Mouse (Mus musculus) MEL (cell line): ENCODE measurements around the gene Cgnl1. TPM values are rescaled to one million over a fixed set of nuclear protein-coding genes. Genes with fewer than 3 reads are reported as not detected.

ENCODE experiments used
- DNase-seq: peaks from one replicate; pipeline ENCODE4 v3.0.0; 2011; ENCODE audit warnings: low read depth, low spot score
- H3K27ac ChIP-seq: 2 replicates; pipeline ENCODE4 v1.5.1; 2012; ENCODE audit warnings: low read depth, mild to moderate bottlenecking, control low read depth, low read length, moderate library complexity; ENCODE audit not compliant: control insufficient read depth
- H3K27me3 ChIP-seq, 2 experiments: fragments of 150-350 bp in 1 of 2; sonication (generic) in 1 of 2; 2 replicates each; pipeline ENCODE4 v1.6.1; 2012; ENCODE audit warnings: low read length in 2 of 2, mild to moderate bottlenecking in 2 of 2, improper control_type of control experiment in 1 of 2, moderate library complexity in 1 of 2; ENCODE audit not compliant: insufficient read depth in 2 of 2, control insufficient read depth in 1 of 2
- H3K36me3 ChIP-seq, 2 experiments: 2 replicates each; pipeline ENCODE4 v1.6.1; 2012 to 2014; ENCODE audit warnings: low read length in 2 of 2, improper control_type of control experiment in 1 of 2, inconsistent platforms in 1 of 2, mild to moderate bottlenecking in 1 of 2; ENCODE audit not compliant: insufficient read depth in 2 of 2, control insufficient read depth in 1 of 2
- H3K4me1 ChIP-seq, 2 experiments: fragments of 150-350 bp in 1 of 2; sonication (generic) in 1 of 2; 2 replicates each; pipeline ENCODE4 v1.6.1; 2012; ENCODE audit warnings: low read length in 2 of 2, improper control_type of control experiment in 1 of 2, mild to moderate bottlenecking in 1 of 2; ENCODE audit not compliant: insufficient read depth in 2 of 2, control insufficient read depth in 1 of 2
- H3K4me3 ChIP-seq, 2 experiments: fragments of 150-350 bp in 1 of 2; sonication (generic) in 1 of 2; 2 replicates each; pipeline ENCODE4 v1.5.1; 2012; ENCODE audit warnings: low read depth in 2 of 2, low read length in 2 of 2, mild to moderate bottlenecking in 2 of 2, moderate library complexity in 2 of 2, control low read depth in 1 of 2, improper control_type of control experiment in 1 of 2; ENCODE audit not compliant: control insufficient read depth in 1 of 2, insufficient read depth in 1 of 2
- H3K79me2 ChIP-seq: 2 replicates; pipeline ENCODE4 v1.6.1; 2012; ENCODE audit warnings: mild to moderate bottlenecking, low read length, moderate library complexity; ENCODE audit not compliant: control insufficient read depth, poor library complexity, insufficient read depth
- H3K9ac ChIP-seq: 2 replicates; pipeline ENCODE4 v1.6.1; 2012; ENCODE audit warnings: low read depth, mild to moderate bottlenecking, control low read depth, low read length, moderate library complexity; ENCODE audit not compliant: control insufficient read depth, poor library complexity, severe bottlenecking
- H3K9me3 ChIP-seq: fragments of 150-350 bp; sonication (generic); replicated peaks from 2 replicates; pipeline ENCODE4 v1.6.1; 2012; ENCODE audit warnings: mild to moderate bottlenecking, low read length, improper control_type of control experiment, moderate library complexity; ENCODE audit not compliant: insufficient read depth
- BHLHE40 ChIP-seq: IDR thresholded peaks from 2 replicates; pipeline ENCODE4 v1.6.1; 2012; ENCODE audit warnings: low read depth, mild to moderate bottlenecking, inconsistent platforms, low read length, improper control_type of control experiment, borderline replicate concordance
- CHD1 ChIP-seq: IDR thresholded peaks from 2 replicates; pipeline ENCODE4 v1.6.1; 2012; ENCODE audit warnings: low read depth, mild to moderate bottlenecking, inconsistent platforms, low read length, improper control_type of control experiment
- CHD2 ChIP-seq: IDR thresholded peaks from 2 replicates; pipeline ENCODE4 v1.6.1; 2011; ENCODE audit warnings: low read length, improper control_type of control experiment
- CTCF ChIP-seq, 3 experiments: IDR thresholded peaks in 2 of 3; conservative IDR thresholded peaks in 1 of 3; 2 replicates each; pipeline ENCODE4 v1.5.1; 2011 to 2012; ENCODE audit warnings: low read length in 3 of 3, low read depth in 2 of 3, mild to moderate bottlenecking in 2 of 3, improper control_type of control experiment in 1 of 3, inconsistent platforms in 1 of 3, mixed read lengths in 1 of 3, moderate library complexity in 1 of 3; ENCODE audit not compliant: control insufficient read depth in 1 of 3, insufficient read depth in 1 of 3, poor library complexity in 1 of 3, severe bottlenecking in 1 of 3
- E2F4 ChIP-seq: IDR thresholded peaks from 2 replicates; pipeline ENCODE4 v1.6.1; 2011; ENCODE audit warnings: low read depth, low read length, improper control_type of control experiment, borderline replicate concordance
- EP300 ChIP-seq, 2 experiments: IDR thresholded peaks; 2 replicates each; pipeline ENCODE4 v1.6.1; 2011; ENCODE audit warnings: improper control_type of control experiment in 2 of 2, low read length in 2 of 2, low read depth in 1 of 2, mild to moderate bottlenecking in 1 of 2
- ETS1 ChIP-seq: IDR thresholded peaks from 2 replicates; pipeline ENCODE4 v1.6.1; 2012; ENCODE audit warnings: low read depth, mild to moderate bottlenecking, inconsistent platforms, low read length, improper control_type of control experiment, moderate library complexity
- GABPA ChIP-seq: IDR thresholded peaks from 2 replicates; pipeline ENCODE4 v1.6.1; 2012; ENCODE audit warnings: low read depth, mild to moderate bottlenecking, inconsistent platforms, low read length, improper control_type of control experiment, moderate library complexity
- KAT2A ChIP-seq: conservative IDR thresholded peaks from 2 replicates; pipeline ENCODE4 v1.6.1; 2012; ENCODE audit warnings: low read depth, low read length, improper control_type of control experiment, inconsistent platforms
- MAFK ChIP-seq: IDR thresholded peaks from 2 replicates; pipeline ENCODE4 v1.6.1; 2011; ENCODE audit warnings: low read depth, mild to moderate bottlenecking, low read length, improper control_type of control experiment, borderline replicate concordance
- MAZ ChIP-seq: IDR thresholded peaks from 2 replicates; pipeline ENCODE4 v1.6.1; 2012; ENCODE audit warnings: low read depth, mild to moderate bottlenecking, inconsistent platforms, low read length, improper control_type of control experiment
- MYB ChIP-seq: IDR thresholded peaks from 2 replicates; pipeline ENCODE4 v1.6.1; 2011; ENCODE audit warnings: mild to moderate bottlenecking, low read depth, low read length, improper control_type of control experiment
- MYC ChIP-seq: IDR thresholded peaks from 2 replicates; pipeline ENCODE4 v1.6.1; 2011; ENCODE audit warnings: low read depth, mild to moderate bottlenecking, low read length, improper control_type of control experiment, moderate library complexity
- NELFE ChIP-seq: IDR thresholded peaks from 2 replicates; pipeline ENCODE4 v1.6.1; 2011; ENCODE audit warnings: low read depth, low read length, improper control_type of control experiment
- NRF1 ChIP-seq: IDR thresholded peaks from 2 replicates; pipeline ENCODE4 v1.6.1; 2014; ENCODE audit warnings: low read depth, mild to moderate bottlenecking, inconsistent platforms, low read length, improper control_type of control experiment, moderate library complexity; ENCODE audit not compliant: poor library complexity, insufficient read depth, severe bottlenecking
- POLR2A ChIP-seq, 2 experiments: IDR thresholded peaks; 2 replicates each; pipeline ENCODE4 v1.6.1; 2011 to 2012; ENCODE audit warnings: low read length in 2 of 2, mild to moderate bottlenecking in 2 of 2, control low read depth in 1 of 2, improper control_type of control experiment in 1 of 2, low read depth in 1 of 2, moderate library complexity in 1 of 2; ENCODE audit not compliant: control insufficient read depth in 1 of 2, insufficient read depth in 1 of 2, poor library complexity in 1 of 2
- POLR2AphosphoS2 ChIP-seq: IDR thresholded peaks from 2 replicates; pipeline ENCODE4 v1.6.1; 2011; ENCODE audit warnings: low read length, improper control_type of control experiment
- RAD21 ChIP-seq: IDR thresholded peaks from 2 replicates; pipeline ENCODE4 v1.6.1; 2011; ENCODE audit warnings: mild to moderate bottlenecking, low read depth, low read length, improper control_type of control experiment
- RCOR1 ChIP-seq: IDR thresholded peaks from 2 replicates; pipeline ENCODE4 v1.6.1; 2012; ENCODE audit warnings: low read depth, mild to moderate bottlenecking, inconsistent platforms, low read length, improper control_type of control experiment
- SIN3A ChIP-seq: IDR thresholded peaks from 2 replicates; pipeline ENCODE4 v1.6.1; 2012; ENCODE audit warnings: low read length, improper control_type of control experiment, inconsistent platforms
- SMC3 ChIP-seq: IDR thresholded peaks from 2 replicates; pipeline ENCODE4 v1.6.1; 2011; ENCODE audit warnings: low read depth, low read length, improper control_type of control experiment
- TCF12 ChIP-seq: IDR thresholded peaks from 2 replicates; pipeline ENCODE4 v1.6.1; 2014; ENCODE audit warnings: low read depth, mild to moderate bottlenecking, inconsistent platforms, low read length, improper control_type of control experiment, moderate library complexity
- UBTF ChIP-seq: IDR thresholded peaks from 2 replicates; pipeline ENCODE4 v1.6.1; 2012; ENCODE audit warnings: low read depth, mild to moderate bottlenecking, inconsistent platforms, low read length, improper control_type of control experiment, moderate library complexity, borderline replicate concordance; ENCODE audit not compliant: insufficient read depth
- USF1 ChIP-seq: IDR thresholded peaks from 2 replicates; pipeline ENCODE4 v1.6.1; 2014; ENCODE audit warnings: low read depth, mild to moderate bottlenecking, inconsistent platforms, low read length, improper control_type of control experiment, moderate library complexity
- USF2 ChIP-seq, 2 experiments: IDR thresholded peaks; 2 replicates each; pipeline ENCODE4 v1.6.1; 2011 to 2012; ENCODE audit warnings: improper control_type of control experiment in 2 of 2, low read length in 2 of 2, borderline replicate concordance in 1 of 2, inconsistent platforms in 1 of 2, low read depth in 1 of 2, mild to moderate bottlenecking in 1 of 2; ENCODE audit not compliant: insufficient read depth in 1 of 2
- ZC3H11A ChIP-seq: IDR thresholded peaks from 2 replicates; pipeline ENCODE4 v1.6.1; 2012; ENCODE audit warnings: low read depth, mild to moderate bottlenecking, inconsistent platforms, low read length, improper control_type of control experiment
- ZKSCAN1 ChIP-seq: IDR thresholded peaks from 2 replicates; pipeline ENCODE4 v1.6.1; 2012; ENCODE audit warnings: low read depth, mild to moderate bottlenecking, inconsistent platforms, low read length, improper control_type of control experiment, moderate library complexity
- ZMIZ1 ChIP-seq: IDR thresholded peaks from 2 replicates; pipeline ENCODE4 v1.6.1; 2012; ENCODE audit warnings: low read depth, mild to moderate bottlenecking, inconsistent platforms, low read length, improper control_type of control experiment, moderate library complexity
- ZNF384 ChIP-seq: IDR thresholded peaks from 2 replicates; pipeline ENCODE4 v1.6.1; 2012; ENCODE audit warnings: low read depth, mild to moderate bottlenecking, inconsistent platforms, low read length, improper control_type of control experiment
- polyA plus RNA-seq, 2 experiments: library from polyadenylated mRNA; stranded (reverse) in 1 of 2; unstranded in 1 of 2; fragments of >175 nt in 1 of 2; fragments of >200 nt in 1 of 2; gene quantifications; 2 replicates each; pipeline versions ENCODE4 v1.2.1 to v1.2.4; 2012; ENCODE audit warnings: low replicate concordance in 2 of 2, low read depth in 1 of 2; ENCODE audit not compliant: insufficient read length in 2 of 2, insufficient read depth in 1 of 2, missing spikeins in 1 of 2
- total RNA-seq: library from RNA; depleted of rRNA; stranded (reverse); fragments of 300-350 nt; gene quantifications from 2 replicates; pipeline ENCODE4 v1.2.3, GENCODE M21; 2012

Cgnl1 gene
- total and polyA plus RNA-seq, 3 experiments = 0.19 to 0.70 TPM; not detected in 1

DNA sequence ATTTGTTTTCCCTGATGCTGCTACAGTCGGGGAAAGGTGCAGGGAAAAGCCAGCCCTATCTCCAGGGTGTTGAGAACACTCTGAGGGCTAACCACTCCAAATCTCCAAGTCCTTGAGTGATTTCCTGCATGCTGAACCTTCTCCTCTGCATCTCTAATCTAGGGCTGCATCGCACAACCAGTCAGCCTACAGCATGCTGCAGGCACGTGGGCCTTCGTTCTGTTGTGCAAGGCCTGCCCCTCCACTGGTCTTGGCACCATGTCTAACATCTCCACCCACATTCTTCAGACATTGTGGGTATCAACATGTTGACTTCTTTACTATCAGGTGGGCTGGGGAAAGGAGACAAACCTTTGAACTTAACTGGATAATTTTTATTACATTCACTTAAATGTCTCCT is 44.2 kb downstream of the Cgnl1 start:
- no peaks in the 10 kb centered on the region for H3K4me1 ChIP-seq
- H3K27me3 ChIP-seq = peaks cover 7 to 17% of the 10 kb centered on the region in 2 experiments
- H3K9ac ChIP-seq = no peak overlapping the region
- no peaks in the 10 kb centered on the region for H3K36me3 ChIP-seq
- no peaks in the 10 kb centered on the region for H3K79me2 ChIP-seq
- no peak overlapping the region for H3K4me3 ChIP-seq
- H3K9me3 ChIP-seq = no peaks in the 10 kb centered on the region
- DNase-seq = no peak
- TF ChIP-seq POLR2A (IDR thresholded peaks at IDR 0.05; ENCODE audit: control insufficient read depth in 1 of 2, insufficient read depth in 1 of 2, low read depth in 1 of 2, low read length in 2 of 2, poor library complexity in 1 of 2) (no peak), UBTF (no peak), BHLHE40 (no peak), ETS1 (no peak), GABPA (no peak), USF2 (IDR thresholded peaks at IDR 0.05; ENCODE audit: borderline replicate concordance in 1 of 2, insufficient read depth in 1 of 2, low read depth in 1 of 2, low read length in 2 of 2) (no peak), KAT2A (no peak), SIN3A (no peak), NRF1 (no peak), TCF12 (no peak), E2F4 (no peak), ZC3H11A (no peak), USF1 (no peak), CTCF (IDR thresholded peaks at IDR 0.05 in 2 of 3, conservative IDR thresholded peaks at IDR 0.05 in 1 of 3; ENCODE audit: control insufficient read depth in 1 of 3, insufficient read depth in 1 of 3, low read depth in 2 of 3, low read length in 3 of 3, poor library complexity in 1 of 3, severe bottlenecking in 1 of 3) (no peak), ZKSCAN1 (no peak), RAD21 (no peak), MAFK (no peak), POLR2AphosphoS2 (no peak), CHD1 (no peak)
- TF ChIP-seq, all 39 proteins: peak for 0
- no peak overlapping the region for H3K27ac ChIP-seq

DNA sequence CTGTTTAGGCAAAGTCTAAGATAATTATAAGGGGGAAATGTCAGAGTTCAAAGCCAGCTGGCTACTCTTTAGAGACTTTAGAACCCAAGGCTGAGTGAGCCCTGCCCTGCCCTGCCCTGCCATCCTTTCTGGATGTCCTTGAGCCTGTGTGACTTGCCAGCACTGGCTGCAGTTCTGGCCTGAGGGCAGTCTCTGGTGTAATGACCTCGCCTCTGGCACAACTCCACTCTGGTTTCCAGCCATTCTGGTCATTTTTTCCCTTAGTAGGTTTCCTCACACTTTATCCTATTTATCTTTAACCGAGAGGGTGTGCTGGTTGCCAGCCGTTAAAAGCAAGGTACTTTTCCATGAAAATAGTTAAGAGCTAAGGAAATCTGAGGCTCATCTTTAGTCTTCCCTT is 45.3 kb downstream of the Cgnl1 start:
- Histone ChIP-seq H3K79me2 (no peaks in the 10 kb centered on the region), H3K36me3 (no peaks in the 10 kb centered on the region), H3K4me1 (no peaks in the 10 kb centered on the region), H3K4me3 (no peak overlapping the region), H3K9me3 (no peaks in the 10 kb centered on the region), H3K27me3 (peaks cover 4 to 12% of the 10 kb centered on the region in 2 experiments), H3K9ac (no peak overlapping the region)
- TF ChIP-seq NELFE (no peak), POLR2AphosphoS2 (no peak), MYC (no peak), CHD2 (no peak), EP300 (IDR thresholded peaks at IDR 0.05; ENCODE audit: low read depth in 1 of 2, low read length in 2 of 2) (no peak), ZKSCAN1 (no peak), SMC3 (no peak), MAZ (no peak), RCOR1 (no peak), ZNF384 (no peak), MYB (no peak), ZMIZ1 (no peak), ZC3H11A (no peak), CHD1 (no peak), GABPA (no peak)
- TF ChIP-seq, all 39 proteins: peak for 0
- DNase-seq = no peak
- no peak overlapping the region for H3K27ac ChIP-seq
